Mouse (Mus musculus) heart, adult 11 months (tissue): ENCODE results near the gene Rgl1.
A peak's percentile ranks its signal among the peaks of the same experiment; 100 is the strongest.

Experiments used
- DNase-seq: peaks from one replicate; pipeline ENCODE4 v3.0.0; 2022

The Rgl1 gene

GRCm38 (mm10) chr1:152612535-152613157, 153.5 kb downstream of the Rgl1 start:
- DNase-seq, result peak; percentile 95

DNA sequence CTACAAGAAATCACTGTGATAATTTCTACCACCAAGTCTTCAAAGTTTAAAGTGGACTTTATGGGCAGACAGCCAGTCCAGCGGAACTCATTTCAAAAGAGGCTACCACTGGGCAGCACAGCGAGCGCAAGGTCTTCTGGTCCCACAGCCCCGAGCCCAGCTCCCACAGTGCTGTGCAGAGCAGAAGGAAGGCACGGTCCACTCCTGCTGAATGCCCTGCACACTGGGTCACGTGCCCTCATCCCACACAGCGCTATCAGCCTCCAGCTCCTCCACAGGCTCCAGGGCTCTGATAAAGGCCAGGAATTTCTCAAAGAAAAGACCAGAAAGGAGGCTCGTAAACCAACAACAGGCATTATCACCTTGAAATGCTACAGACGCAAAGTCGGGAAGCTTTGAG, 156.6 kb downstream of the Rgl1 start:
- DNase-seq, result peak; percentile 93

- peak; percentile 89 for DNase-seq
These were observed 157.1 kb downstream of the Rgl1 start for GRCm38 (mm10) chr1:152609006-152609405.

DNA sequence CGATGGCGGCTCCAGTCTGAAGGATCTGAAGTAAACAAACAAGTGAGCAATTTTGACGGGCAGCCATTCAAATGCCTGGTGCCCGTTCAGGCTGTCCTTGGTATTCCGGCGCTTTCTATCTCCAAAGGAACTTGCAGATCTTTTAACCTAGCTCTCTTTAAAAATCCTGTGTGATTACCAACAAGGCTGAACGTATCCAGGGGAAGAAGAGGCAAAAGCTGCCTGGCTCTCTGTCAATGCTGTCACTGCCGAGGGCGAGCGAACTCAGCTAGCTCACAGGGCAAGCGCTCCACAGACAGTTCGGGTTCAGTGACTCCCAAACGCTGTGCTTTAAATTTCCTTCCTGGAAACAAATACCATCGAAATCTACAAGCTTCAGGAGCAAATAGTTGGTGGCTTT, 158.4 kb downstream of the Rgl1 start:
- peak; percentile 92 for DNase-seq

- peak; percentile 92 for DNase-seq
These were observed 159.4 kb downstream of the Rgl1 start for GRCm38 (mm10) chr1:152606727-152607126.

DNA sequence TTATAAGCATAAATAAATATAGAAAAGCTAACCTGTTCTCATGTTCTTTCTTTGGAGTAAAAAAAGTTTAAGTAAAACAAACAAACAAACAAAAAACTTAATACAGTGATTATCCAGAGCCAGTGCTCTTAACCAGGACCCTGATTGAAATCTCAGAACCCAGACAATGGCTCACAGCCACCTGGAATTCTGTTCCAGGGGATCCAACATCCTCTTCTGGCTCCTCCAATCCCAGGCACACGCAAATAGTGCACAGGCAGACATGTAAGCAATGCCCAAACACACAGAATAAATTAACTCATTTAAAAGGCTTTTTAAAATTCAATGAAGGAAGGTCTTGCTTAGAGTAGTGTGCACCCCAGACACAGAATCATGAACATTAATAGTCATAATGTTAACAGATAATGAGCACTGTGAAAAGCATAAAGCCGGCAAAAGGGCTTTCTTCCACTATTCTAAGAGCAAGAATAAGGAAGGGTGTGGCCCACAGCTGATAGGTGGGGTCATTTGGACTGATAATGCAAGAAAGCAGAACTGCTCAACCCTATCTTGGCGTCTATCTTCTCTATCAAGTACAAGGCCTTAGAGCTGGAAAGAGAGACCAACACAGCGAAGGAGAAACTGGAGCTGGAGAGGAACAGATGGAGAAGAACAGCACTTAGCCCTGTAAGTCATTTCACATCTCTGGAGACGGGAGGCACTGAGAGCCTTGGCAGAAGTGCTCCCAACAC, 160.1 kb downstream of the Rgl1 start:
- peak; percentile 96 for DNase-seq

DNA sequence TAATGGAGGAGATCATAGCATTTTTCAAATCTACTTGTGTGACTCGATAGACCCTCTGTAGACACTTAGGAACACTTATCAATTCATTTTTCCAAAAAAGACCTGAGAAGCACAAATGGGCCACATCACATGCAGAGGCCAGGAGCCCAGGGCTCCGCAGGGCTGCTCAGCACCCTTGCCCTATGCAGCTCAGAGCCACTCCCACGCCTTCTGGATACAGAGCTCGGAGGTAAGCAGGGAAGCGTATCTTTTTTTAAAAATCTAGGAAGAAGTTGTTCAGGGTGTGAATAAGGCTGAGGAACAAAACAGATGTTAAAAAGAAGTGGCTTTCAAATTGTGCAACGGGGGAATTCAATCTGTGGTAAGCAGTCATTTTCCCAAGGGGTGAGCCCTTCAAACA, 162.0 kb downstream of the Rgl1 start:
- DNase-seq, result peak; percentile 95

- DNase-seq, result peak; percentile 94
These were observed 162.5 kb downstream of the Rgl1 start for GRCm38 (mm10) chr1:152603628-152604027.

GRCm38 (mm10) chr1:152600494-152600893, 165.7 kb downstream of the Rgl1 start:
- no peak for DNase-seq

DNA sequence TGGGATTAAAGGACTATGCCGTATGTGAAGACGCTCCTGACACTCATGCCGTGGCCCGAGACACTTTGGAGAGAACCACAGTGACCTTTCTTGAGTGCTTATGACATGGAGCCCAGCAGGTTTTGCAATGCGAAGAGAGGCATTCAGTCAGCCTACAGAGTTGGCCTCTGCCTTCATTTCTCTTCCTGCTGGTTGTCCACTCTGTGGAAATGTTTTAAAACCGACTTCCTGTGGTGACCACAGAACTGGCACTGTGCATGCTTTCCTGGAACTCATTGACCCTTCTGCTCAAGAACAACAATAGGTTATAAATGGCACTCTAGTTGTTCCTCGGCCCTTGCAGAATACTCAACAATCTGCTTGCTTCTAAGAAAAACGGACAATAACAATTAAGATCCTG, 166.8 kb downstream of the Rgl1 start:
- DNase-seq, result peak; percentile 98

GRCm38 (mm10) chr1:152594690-152595089, 171.5 kb downstream of the Rgl1 start:
- DNase-seq, result peak; percentile 96

DNA sequence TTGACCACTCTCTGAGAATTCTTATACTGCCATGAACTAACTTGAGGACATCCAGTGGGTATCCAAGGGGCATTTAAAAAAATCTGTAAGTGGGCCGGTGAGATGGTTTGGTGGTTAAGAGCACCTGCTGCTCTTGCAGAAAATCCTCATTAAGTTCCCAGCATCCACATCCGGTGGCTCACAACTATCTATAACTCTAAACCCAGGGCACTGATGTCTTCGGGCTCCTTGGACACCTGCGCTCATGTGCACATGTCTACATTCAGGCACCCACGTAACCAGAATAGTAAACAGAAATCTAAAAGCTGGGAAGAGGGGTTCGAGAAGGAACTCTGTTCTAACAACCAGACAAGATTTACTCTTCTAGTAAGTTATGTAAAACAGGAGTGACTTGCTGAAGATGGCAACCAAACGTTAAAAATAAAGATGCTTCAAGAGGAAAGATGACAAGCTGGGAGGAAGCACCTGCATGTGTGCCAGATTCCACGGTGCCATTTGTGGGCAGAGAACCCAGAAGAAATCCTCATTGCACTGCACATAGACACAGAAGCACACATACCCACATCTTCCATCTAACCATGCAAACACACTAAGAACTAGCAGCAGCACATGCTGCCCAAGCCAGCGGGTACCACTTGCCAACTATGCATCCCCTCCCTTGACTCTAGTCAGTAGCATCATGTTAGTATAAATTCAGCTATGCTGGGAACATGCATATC, 172.2 kb downstream of the Rgl1 start:
- peak; percentile 85 for DNase-seq

- peak; percentile 88 for DNase-seq
These were observed 172.8 kb downstream of the Rgl1 start for GRCm38 (mm10) chr1:152593382-152593781.

DNA sequence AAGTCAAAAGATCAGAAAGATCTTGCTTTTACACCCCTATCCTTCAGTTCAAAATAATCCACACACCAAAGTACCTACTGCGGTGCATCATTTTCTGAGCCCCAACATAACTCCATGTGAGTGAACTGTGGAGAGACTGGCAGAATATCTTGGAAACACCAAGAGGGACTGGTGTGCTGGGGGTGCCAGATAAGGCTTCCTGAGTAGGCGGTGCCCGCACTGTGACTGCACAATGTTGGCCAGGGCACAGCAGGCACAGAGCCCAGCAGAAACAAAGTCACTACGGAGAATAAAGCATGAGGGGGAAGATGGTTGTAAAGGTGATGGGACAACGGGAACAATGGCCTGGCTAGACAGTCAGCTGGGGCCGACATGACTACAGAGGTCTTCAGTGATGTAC, 173.5 kb downstream of the Rgl1 start:
- DNase-seq, result peak; percentile 97

DNA sequence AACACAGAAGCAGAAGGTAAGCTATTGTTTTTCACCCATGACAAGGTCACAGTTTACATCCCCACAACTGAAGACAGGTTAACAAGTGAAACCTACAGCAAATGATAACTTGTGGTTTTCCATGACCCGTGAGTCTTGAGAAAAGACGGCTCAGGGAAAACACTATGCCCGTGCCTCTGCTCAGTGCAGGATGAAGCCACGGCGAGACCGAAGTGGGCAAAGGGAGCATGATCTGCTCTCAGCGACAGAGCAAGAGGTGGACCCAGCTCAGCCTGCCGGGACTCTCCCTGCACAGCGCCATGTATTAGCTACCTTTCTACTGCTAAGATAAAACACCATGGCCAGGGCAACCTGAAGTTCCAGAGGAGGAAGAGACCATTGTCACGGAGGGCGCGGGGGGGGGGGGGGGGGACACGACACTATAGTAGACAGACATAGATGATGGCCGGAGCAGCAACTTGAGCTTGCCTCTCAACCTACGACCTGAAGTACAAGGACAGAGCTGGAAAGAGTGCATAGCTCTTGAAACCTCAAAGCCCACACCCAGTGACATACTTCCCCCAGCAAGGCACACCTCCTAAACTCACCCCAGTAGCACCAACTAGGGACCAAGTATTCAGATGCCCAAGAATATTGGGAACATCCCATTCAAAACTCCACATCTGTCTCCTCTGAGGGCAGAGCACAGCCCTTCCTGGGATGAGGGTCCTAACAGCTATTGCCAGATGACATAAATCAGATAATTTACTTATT, 174.2 kb downstream of the Rgl1 start:
- peak; percentile 88 for DNase-seq

- DNase-seq, result no peak
These were observed 175.8 kb downstream of the Rgl1 start for GRCm38 (mm10) chr1:152590321-152590720.

DNA sequence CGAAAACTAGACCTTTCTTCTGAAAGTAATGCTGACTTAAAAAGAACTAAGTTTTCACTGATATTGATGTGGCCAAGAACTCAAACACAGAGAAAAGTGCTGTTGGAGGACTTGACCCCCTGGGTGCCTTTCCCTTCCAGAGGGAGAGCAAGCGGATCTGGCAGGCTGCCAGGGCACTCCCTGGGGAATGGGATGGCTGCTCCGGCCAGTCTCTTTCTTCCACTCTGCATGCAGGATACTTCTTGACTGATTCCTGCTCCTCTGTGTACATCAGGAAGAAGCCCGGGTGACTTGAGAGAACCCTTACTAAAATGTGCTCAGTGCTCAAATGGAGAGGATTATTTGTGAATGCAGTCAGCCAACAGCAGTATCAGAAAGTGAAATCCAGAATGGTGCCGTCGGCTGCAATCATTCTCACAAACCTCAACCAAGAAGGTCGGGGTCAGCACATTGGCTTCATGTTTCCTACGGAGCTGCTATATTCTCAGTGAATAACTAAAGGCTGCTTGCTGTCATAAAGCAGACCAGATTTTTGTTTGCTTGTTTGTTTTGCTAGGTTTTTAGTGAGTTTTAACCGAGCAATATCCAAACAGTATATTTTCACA, 176.7 kb downstream of the Rgl1 start:
- DNase-seq, result peak; percentile 98

GRCm38 (mm10) chr1:152587431-152587830, 178.7 kb downstream of the Rgl1 start:
- no peak for DNase-seq

- no peak for DNase-seq
These were observed 180.7 kb downstream of the Rgl1 start for GRCm38 (mm10) chr1:152585385-152585984.

- no peak for DNase-seq
These were observed 181.2 kb downstream of the Rgl1 start for GRCm38 (mm10) chr1:152584933-152585332.

GRCm38 (mm10) chr1:152581127-152581905, 184.8 kb downstream of the Rgl1 start:
- no peak for DNase-seq
